Mouse (Mus musculus): ENCODE measurements around the gene Gse1. TPM values are rescaled to one million over a fixed set of nuclear protein-coding genes. Genes with fewer than 3 reads are reported as not detected.

The Gse1 gene
- polyA plus RNA-seq, 1 experiment from 2014 or later: 12.2 TPM

- WGBS: 28% methylated on average over 13 of the region's 13 CpGs
- Histone ChIP-seq H3K4me1 (peaks cover 69% of the 10 kb centered on the region), H3K27ac (replicated peaks) (peak overlapping the region; percentile 70), H3K9me3 (replicated peaks) (no peaks in the 10 kb centered on the region), H3K9ac (replicated peaks) (no peak overlapping the region), H3K27me3 (replicated peaks) (no peaks in the 10 kb centered on the region), H3K4me3 (replicated peaks) (no peak overlapping the region), H3K36me3 (no peaks in the 10 kb centered on the region), H3K4me2 (peak overlapping the region; percentile 38)
- no peak for ATAC-seq (ENCODE audit: low FRiP score)
These were observed 36.2 kb downstream of the Gse1 start for GRCm38 (mm10) chr8:120264388-120264943.

GRCm38 (mm10) chr8:120264944-120265453, 36.7 kb downstream of the Gse1 start:
- peak overlapping the region; percentile 38 for H3K4me2 ChIP-seq
- H3K4me1 ChIP-seq: peaks cover 71% of the 10 kb centered on the region
- H3K27me3 ChIP-seq (replicated peaks): no peaks in the 10 kb centered on the region
- no peaks in the 10 kb centered on the region for H3K36me3 ChIP-seq
- no peaks in the 10 kb centered on the region for H3K9me3 ChIP-seq (replicated peaks)
- WGBS: 1% methylated on average over 16 of the region's 16 CpGs
- H3K27ac ChIP-seq (replicated peaks): peak overlapping the region; percentile 70
- H3K9ac ChIP-seq (replicated peaks): no peak overlapping the region
- H3K4me3 ChIP-seq (replicated peaks): no peak overlapping the region
- ATAC-seq (ENCODE audit: low FRiP score): peak; percentile 46

- ATAC-seq (ENCODE audit: low FRiP score): no peak
- Histone ChIP-seq H3K4me3 (replicated peaks) (no peak overlapping the region), H3K9me3 (replicated peaks) (no peaks in the 10 kb centered on the region), H3K9ac (replicated peaks) (no peak overlapping the region), H3K27me3 (replicated peaks) (no peaks in the 10 kb centered on the region), H3K27ac (replicated peaks) (peak overlapping the region; percentile 70), H3K4me1 (peaks cover 75% of the 10 kb centered on the region), H3K4me2 (no peak overlapping the region), H3K36me3 (no peaks in the 10 kb centered on the region)
- WGBS: 18% methylated on average over 4 of the region's 4 CpGs
These were observed 37.2 kb downstream of the Gse1 start for GRCm38 (mm10) chr8:120265471-120265870.

GRCm38 (mm10) chr8:120268541-120268980, 40.3 kb downstream of the Gse1 start:
- Histone ChIP-seq H3K27me3 (replicated peaks) (no peaks in the 10 kb centered on the region), H3K9ac (replicated peaks) (no peak overlapping the region), H3K27ac (replicated peaks) (peak overlapping the region; percentile 45; the same call in 1 of the 2 replicates), H3K4me2 (no peak overlapping the region), H3K4me1 (peaks cover 65% of the 10 kb centered on the region), H3K4me3 (replicated peaks) (no peak overlapping the region), H3K9me3 (replicated peaks) (no peaks in the 10 kb centered on the region), H3K36me3 (no peaks in the 10 kb centered on the region)
- 56% methylated on average over 19 of the region's 19 CpGs for WGBS
- no peak for ATAC-seq (ENCODE audit: low FRiP score)

GRCm38 (mm10) chr8:120270449-120270848, 42.2 kb downstream of the Gse1 start:
- 30% methylated on average over 13 of the region's 13 CpGs for WGBS
- peak; percentile 37 for ATAC-seq (ENCODE audit: low FRiP score)
- Histone ChIP-seq H3K9ac (replicated peaks) (no peak overlapping the region), H3K4me2 (no peak overlapping the region; the same call in 1 of the 2 replicates), H3K4me1 (peaks cover 53% of the 10 kb centered on the region), H3K27me3 (replicated peaks) (no peaks in the 10 kb centered on the region), H3K9me3 (replicated peaks) (no peaks in the 10 kb centered on the region), H3K27ac (replicated peaks) (peak overlapping the region; percentile 46), H3K36me3 (no peaks in the 10 kb centered on the region), H3K4me3 (replicated peaks) (no peak overlapping the region)

- Histone ChIP-seq H3K4me1 (peaks cover 60% of the 10 kb centered on the region), H3K9ac (replicated peaks) (no peak overlapping the region), H3K9me3 (replicated peaks) (no peaks in the 10 kb centered on the region), H3K36me3 (no peaks in the 10 kb centered on the region), H3K27me3 (replicated peaks) (no peaks in the 10 kb centered on the region), H3K4me2 (no peak overlapping the region), H3K27ac (replicated peaks) (no peak overlapping the region), H3K4me3 (replicated peaks) (no peak overlapping the region)
- ATAC-seq (ENCODE audit: low FRiP score): no peak
- 83% methylated on average over 4 of the region's 4 CpGs for WGBS
These were observed 45.2 kb downstream of the Gse1 start for GRCm38 (mm10) chr8:120273430-120273829.

GRCm38 (mm10) chr8:120276051-120276890, 48.0 kb downstream of the Gse1 start:
- Histone ChIP-seq H3K36me3 (no peaks in the 10 kb centered on the region), H3K27me3 (replicated peaks) (0 out of 2 replicates have a peak, but pooled peaks cover 4% of the 10 kb centered on the region), H3K9me3 (replicated peaks) (no peaks in the 10 kb centered on the region), H3K27ac (replicated peaks) (peak overlapping the region; percentile 70), H3K4me3 (replicated peaks) (peak overlapping the region; percentile 28), H3K4me1 (peaks cover 45% of the 10 kb centered on the region), H3K9ac (replicated peaks) (peak overlapping the region; percentile 17), H3K4me2 (peak overlapping the region; percentile 66)
- peak; percentile 59 for ATAC-seq (ENCODE audit: low FRiP score)
- WGBS: 2% methylated on average over 48 of the region's 49 CpGs

GRCm38 (mm10) chr8:120276891-120277426, 48.7 kb downstream of the Gse1 start:
- Histone ChIP-seq H3K4me3 (replicated peaks) (peak overlapping the region; percentile 28), H3K9me3 (replicated peaks) (no peaks in the 10 kb centered on the region), H3K36me3 (no peaks in the 10 kb centered on the region), H3K27me3 (replicated peaks) (0 out of 2 replicates have a peak, but pooled peaks cover 4% of the 10 kb centered on the region), H3K4me1 (peaks cover 49% of the 10 kb centered on the region), H3K4me2 (peak overlapping the region; percentile 66), H3K9ac (replicated peaks) (peak overlapping the region; percentile 17), H3K27ac (replicated peaks) (peak overlapping the region; percentile 70)
- no peak for ATAC-seq (ENCODE audit: low FRiP score)
- WGBS: 18% methylated on average over 16 of the region's 16 CpGs

GRCm38 (mm10) chr8:120278009-120278408, 49.8 kb downstream of the Gse1 start:
- peaks cover 57% of the 10 kb centered on the region for H3K4me1 ChIP-seq
- H3K36me3 ChIP-seq: no peaks in the 10 kb centered on the region
- H3K4me3 ChIP-seq (replicated peaks): no peak overlapping the region
- H3K4me2 ChIP-seq: no peak overlapping the region
- no peak overlapping the region for H3K27ac ChIP-seq (replicated peaks)
- no peaks in the 10 kb centered on the region for H3K9me3 ChIP-seq (replicated peaks)
- 0 out of 2 replicates have a peak, but pooled peaks cover 4% of the 10 kb centered on the region for H3K27me3 ChIP-seq (replicated peaks)
- WGBS: 72% methylated on average over 14 of the region's 14 CpGs
- no peak for ATAC-seq (ENCODE audit: low FRiP score)
- no peak overlapping the region for H3K9ac ChIP-seq (replicated peaks)

- Histone ChIP-seq H3K4me2 (no peak overlapping the region), H3K36me3 (no peaks in the 10 kb centered on the region), H3K9ac (replicated peaks) (no peak overlapping the region), H3K9me3 (replicated peaks) (no peaks in the 10 kb centered on the region), H3K4me3 (replicated peaks) (no peak overlapping the region), H3K27me3 (replicated peaks) (0 out of 2 replicates have a peak, but pooled peaks cover 4% of the 10 kb centered on the region), H3K27ac (replicated peaks) (no peak overlapping the region), H3K4me1 (peaks cover 71% of the 10 kb centered on the region)
- WGBS: 89% methylated on average over 8 of the region's 8 CpGs
- ATAC-seq (ENCODE audit: low FRiP score): no peak
These were observed 51.2 kb downstream of the Gse1 start for GRCm38 (mm10) chr8:120279418-120279817.

- H3K4me3 ChIP-seq (replicated peaks): no peak overlapping the region
- H3K27me3 ChIP-seq (replicated peaks): 0 out of 2 replicates have a peak, but pooled peaks cover 4% of the 10 kb centered on the region
- H3K4me2 ChIP-seq: no peak overlapping the region
- no peaks in the 10 kb centered on the region for H3K9me3 ChIP-seq (replicated peaks)
- peak; percentile 59; the same call in 1 of the 2 replicates for ATAC-seq (ENCODE audit: low FRiP score)
- H3K9ac ChIP-seq (replicated peaks): no peak overlapping the region
- H3K27ac ChIP-seq (replicated peaks): no peak overlapping the region
- H3K36me3 ChIP-seq: no peaks in the 10 kb centered on the region
- H3K4me1 ChIP-seq: peaks cover 75% of the 10 kb centered on the region
- 22% methylated on average over 4 of the region's 4 CpGs for WGBS
These were observed 53.2 kb downstream of the Gse1 start for GRCm38 (mm10) chr8:120281487-120281886.
